8 mouse cellular contexts compared by ENCODE assay signal in the genomic region with DNA sequence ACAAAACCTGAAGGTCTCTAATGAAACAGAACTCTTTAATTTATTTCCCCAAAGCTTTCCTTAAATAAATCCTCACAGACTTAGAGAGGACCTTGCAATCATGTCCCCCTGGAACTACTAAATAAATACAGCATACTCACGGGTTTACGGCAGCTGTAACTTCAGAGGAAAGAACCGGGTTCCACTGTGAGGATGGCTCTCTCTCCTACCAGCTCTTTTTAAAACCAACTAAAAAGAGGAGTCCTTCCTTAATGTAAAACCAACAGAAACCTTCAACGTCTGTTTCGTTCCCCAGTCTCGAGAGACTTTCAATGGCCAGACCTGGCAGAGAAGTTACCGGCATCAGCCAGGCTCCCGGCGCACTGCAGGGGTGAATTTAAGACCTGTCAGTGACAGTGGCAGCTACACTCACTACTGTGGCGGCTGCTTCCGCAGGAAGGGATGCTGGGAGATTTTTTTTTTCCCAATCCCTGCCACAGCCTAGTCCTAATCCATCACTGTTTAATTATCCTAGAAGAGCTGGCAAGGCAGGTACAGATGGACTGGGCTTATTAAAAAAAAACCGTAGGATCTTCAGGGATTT. TPM values are rescaled to one million over a fixed set of nuclear protein-coding genes. Genes with fewer than 3 reads are reported as not detected.
DNase-seq lines count a peak whose midpoint lies in the region; ATAC-seq lines count a peak whose summit lies in the region.

No protein-coding gene starts in this region.

- H3K9me3 ChIP-seq in heart, embryonic 13.5 days = no peaks in the 10 kb centered on the region

- H3K27ac ChIP-seq in heart, embryonic 13.5 days (replicated peaks) = 0 out of 2 replicates have a peak overlapping the region, but pooled peaks have one; percentile 43

- H3K36me3 ChIP-seq in heart, embryonic 13.5 days = no peaks in the 10 kb centered on the region

- peaks cover 15% of the 10 kb centered on the region for H3K4me1 ChIP-seq in heart, embryonic 13.5 days

- intact Hi-C loops in heart, postnatal 25 days (cut with DNase I) = no loop called here

- peak overlapping the region; percentile 71 for H3K9ac ChIP-seq in heart, embryonic 13.5 days

- WGBS in heart, embryonic 13.5 days = 6% methylated on average over 12 of the region's 12 CpGs

- H3K27me3 ChIP-seq in heart, embryonic 13.5 days (replicated peaks) = no peaks in the 10 kb centered on the region

- DNase-seq in heart, adult 18-20 months = peak; percentile 32 to 49
- no peak for DNase-seq in heart, postnatal 25 days (ENCODE audit: low spot score)
- peak; percentile 37 to 61 for DNase-seq in kidney, postnatal 25 days
- peak; percentile 36 for DNase-seq in right cerebral cortex, postnatal 4 days
- no peak for DNase-seq in spleen, postnatal 14 days (ENCODE audit: low spot score in 2 of 2)

- ATAC-seq in common myeloid progenitor, adult 5-6 weeks (replicated peaks; ENCODE audit: low read depth, poor library complexity, severe bottlenecking) = peak; percentile 62
- ATAC-seq in heart, embryonic 13.5 days (ENCODE audit: extremely low read depth, insufficient number of reproducible peaks, low FRiP score, low TSS enrichment) = no peak; the same call in 1 of the 2 replicates
- 0 out of 2 replicates have a peak, but pooled peaks have one; percentile 21 for ATAC-seq in megakaryocyte progenitor cell, adult 5-6 weeks (replicated peaks; ENCODE audit: poor library complexity)

- H3K4me3 ChIP-seq in heart, embryonic 13.5 days = peak overlapping the region; percentile 53

- peak overlapping the region; percentile 79 for H3K4me2 ChIP-seq in heart, embryonic 13.5 days

RNA-seq across cellular contexts. Expression of a gene that starts 39.2 kb away (rescaled TPM):
- total RNA-seq in heart, adult 18-20 months (2021) = 10 to 100 TPM; 14.8 to 20.9 TPM
- total RNA-seq in heart, postnatal 25 days (2021) = 10 to 100 TPM; 14.1 to 15.9 TPM
- total RNA-seq in common myeloid progenitor, adult 5-6 weeks (2017) = 1.5 and 5.8 TPM in 2 replicates
- polyA plus RNA-seq in heart, embryonic 13.5 days (2015; fragmentation: Nextera tagmentation; extraction: Ambion mirVana) = 2.1 and 2.5 TPM in 2 replicates
- total RNA-seq in megakaryocyte progenitor cell, adult 5-6 weeks (2015) = 1.9 and 2.9 TPM in 2 replicates
- 1.00 and 3.3 TPM in 2 replicates for total RNA-seq in megakaryocyte progenitor cell, adult 5-6 weeks (2017)

Comparison
In these comparisons a context has a peak if more than half of its experiments do, and no peak if none do; other contexts are left out.
1. DNase-seq: peak in heart, adult 18-20 months (2 of 2), kidney, postnatal 25 days (2 of 2) and right cerebral cortex, postnatal 4 days (single experiment); none in heart, postnatal 25 days (single experiment) and spleen, postnatal 14 days (0 of 2).